Mouse (Mus musculus): Measurements from ENCODE around the gene Rbm4.
A peak's percentile ranks its signal among the peaks of the same experiment; 100 is the strongest.

DNA sequence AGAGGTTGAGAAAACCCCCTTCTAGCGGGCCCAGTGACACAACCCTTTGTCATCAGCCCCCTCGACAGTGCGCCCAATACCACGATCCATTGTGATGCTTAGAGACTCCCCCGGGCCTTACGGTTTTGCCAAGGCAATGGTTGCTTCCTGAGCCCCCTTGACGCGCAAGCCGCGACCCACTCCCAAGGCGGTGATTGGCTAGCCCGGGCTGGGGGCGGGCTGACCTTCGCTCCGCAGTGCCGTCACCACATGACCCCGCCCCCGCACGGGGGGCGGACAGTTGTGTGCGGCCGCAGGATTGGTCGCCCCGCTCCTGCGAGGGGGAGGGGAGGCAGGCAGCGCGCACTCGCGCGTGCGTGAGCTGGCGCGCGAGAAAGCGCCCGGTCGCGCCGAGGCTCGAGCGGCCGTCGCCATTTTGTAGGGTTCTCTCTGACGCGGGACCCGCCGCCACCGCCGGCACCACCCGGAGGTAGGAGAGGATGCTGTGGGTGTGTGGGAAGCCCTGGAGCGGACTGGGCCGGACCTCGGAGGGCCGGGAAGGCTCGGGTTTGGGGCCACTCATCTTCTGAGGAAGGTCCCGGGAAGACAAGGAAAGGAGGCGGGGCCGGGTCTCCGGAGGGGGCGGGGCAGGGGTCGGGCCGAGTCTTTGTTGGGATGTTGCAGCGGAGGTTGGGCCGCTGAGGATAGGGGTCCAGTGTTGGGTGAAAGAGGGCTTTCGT lies 37.3 kb downstream of the Rbm4 start, which contains the start of gene Rbm4b:
- TF ChIP-seq CTCF (IDR thresholded peaks at IDR 0.05; ENCODE audit: low read depth, low read length) (no peak), POLR2A (IDR thresholded peaks at IDR 0.05; ENCODE audit: extremely low read depth, insufficient read depth, low read length) (peak; percentile 60; the same call in 1 of the 2 replicates)
